Mouse (Mus musculus) E14TG2a.4 (cell line): ENCODE measurements around the gene Exoc4.

Source experiments
- CTCF ChIP-seq: conservative IDR thresholded peaks from 2 replicates; pipeline ENCODE4 v1.5.1; 2014; ENCODE audit warnings: low read length
- POU5F1 ChIP-seq: IDR thresholded peaks from 2 replicates; pipeline ENCODE4 v1.6.1; 2014; ENCODE audit warnings: low read length, borderline replicate concordance

GRCm38 (mm10) chr6:33361613-33362012 is 112.7 kb downstream of the Exoc4 start:
- TF ChIP-seq CTCF (no peak), POU5F1 (no peak)
